Comparison of ENCODE assay signal across 8 mouse cellular contexts in genomic region chr19:27429745-27430251, GRCm38 (mm10). TPM values are rescaled to one million over a fixed set of nuclear protein-coding genes. Genes with fewer than 3 reads are reported as not detected.
DNase-seq lines count a peak whose midpoint lies in the region; ATAC-seq lines count a peak whose summit lies in the region.

TSS of gene Pum3 (minus strand) at chr19:27429825.

- peak; percentile 93 for DNase-seq in T-cell, adult 2 months (ENCODE audit: low spot score)
- peak; percentile 99 for DNase-seq in cerebellum, postnatal 36 days
- DNase-seq in frontal cortex, postnatal 36 days (ENCODE audit: low spot score in 2 of 2) = peak; percentile 98 to 99
- DNase-seq in left cerebral cortex, adult 11 months (ENCODE audit: low spot score) = peak; percentile 98
- DNase-seq in lung, postnatal 4 days = peak; percentile 96 to 98
- DNase-seq in retina, postnatal 7 days (ENCODE audit: low read depth, low spot score) = peak; percentile 96
- DNase-seq in urinary bladder, adult 2 months (ENCODE audit: low spot score) = peak; percentile 89

- peak within 1 kb of the TSS; percentile 99 for H3K4me3 ChIP-seq in hindbrain, embryonic 15.5 days

- WGBS in hindbrain, embryonic 15.5 days = under 1% methylated on average over 40 of the region's 40 CpGs

- H3K36me3 ChIP-seq in hindbrain, embryonic 15.5 days = peaks cover 7% of the 10 kb centered on the region

- peaks cover 25% of the 10 kb centered on the region for H3K4me1 ChIP-seq in hindbrain, embryonic 15.5 days (replicated peaks)

- peak within 1 kb of the TSS; percentile 84 for H3K4me2 ChIP-seq in hindbrain, embryonic 15.5 days

- no peaks in the 10 kb centered on the region for H3K27me3 ChIP-seq in hindbrain, embryonic 15.5 days

- H3K9me3 ChIP-seq in hindbrain, embryonic 15.5 days = no peaks in the 10 kb centered on the region

- H3K27ac ChIP-seq in hindbrain, embryonic 15.5 days (replicated peaks) = peak within 1 kb of the TSS; percentile 92

- ATAC-seq in hindbrain, embryonic 15.5 days (ENCODE audit: low FRiP score, low read depth) = peak; percentile 99

- peak within 1 kb of the TSS; percentile 77 for H3K9ac ChIP-seq in hindbrain, embryonic 15.5 days

RNA-seq across cellular contexts. Expression of gene Pum3, which starts in this region (rescaled TPM):
- polyA plus RNA-seq in hindbrain, embryonic 15.5 days (2015; fragmentation: Nextera tagmentation; extraction: Ambion mirVana) = 48.8 and 52.7 TPM in 2 replicates
- polyA plus RNA-seq in urinary bladder, adult 2 months (2012; rRNA removed) = 20.0 and 27.3 TPM in 2 replicates

Comparison
In these comparisons a context has a peak if more than half of its experiments do, and no peak if none do; other contexts are left out.
1. Peak in every context shown above with its lines: DNase-seq, ATAC-seq, H3K4me3 ChIP-seq and H3K27ac ChIP-seq.